Mouse (Mus musculus): ENCODE data around the gene Zbtb24. TPM values are rescaled to one million over a fixed set of nuclear protein-coding genes. Genes with fewer than 3 reads are reported as not detected.

Zbtb24 gene
- polyA plus RNA-seq, 1 experiment from 2014 or later, result 9.4 TPM

GRCm38 (mm10) chr10:41476171-41477017, 26.2 kb downstream of the Zbtb24 start, which contains the start of gene Mical1:
Mical1 (plus strand) TSS chr10:41476314.
- H3K36me3 ChIP-seq (ENCODE audit: inconsistent target), result peaks cover 21% of the 10 kb centered on the region; the same call in 1 of the 2 replicates
- WGBS (ENCODE audit: missing documents), result 4% methylated on average over 35 of the region's 35 CpGs
- H3K4me3 ChIP-seq (ENCODE audit: inconsistent target), result peak within 1 kb of the TSS; percentile 78
- H3K79me2 ChIP-seq (ENCODE audit: inconsistent target), result peaks cover 17% of the 10 kb centered on the region; the same call in 1 of the 2 replicates
- H3K27ac ChIP-seq, result peak within 1 kb of the TSS; percentile 80

- Histone ChIP-seq H3K36me3 (ENCODE audit: inconsistent target) (peaks cover 26% of the 10 kb centered on the region; the same call in 1 of the 2 replicates), H3K4me3 (ENCODE audit: inconsistent target) (peak overlapping the region; percentile 78), H3K27ac (peak overlapping the region; percentile 80), H3K79me2 (ENCODE audit: inconsistent target) (peaks cover 17% of the 10 kb centered on the region; the same call in 1 of the 2 replicates)
- 0% methylated on average over 9 of the region's 9 CpGs for WGBS (ENCODE audit: missing documents)
Observed at GRCm38 (mm10) chr10:41477018-41477277, 26.8 kb downstream of the Zbtb24 start.

DNA sequence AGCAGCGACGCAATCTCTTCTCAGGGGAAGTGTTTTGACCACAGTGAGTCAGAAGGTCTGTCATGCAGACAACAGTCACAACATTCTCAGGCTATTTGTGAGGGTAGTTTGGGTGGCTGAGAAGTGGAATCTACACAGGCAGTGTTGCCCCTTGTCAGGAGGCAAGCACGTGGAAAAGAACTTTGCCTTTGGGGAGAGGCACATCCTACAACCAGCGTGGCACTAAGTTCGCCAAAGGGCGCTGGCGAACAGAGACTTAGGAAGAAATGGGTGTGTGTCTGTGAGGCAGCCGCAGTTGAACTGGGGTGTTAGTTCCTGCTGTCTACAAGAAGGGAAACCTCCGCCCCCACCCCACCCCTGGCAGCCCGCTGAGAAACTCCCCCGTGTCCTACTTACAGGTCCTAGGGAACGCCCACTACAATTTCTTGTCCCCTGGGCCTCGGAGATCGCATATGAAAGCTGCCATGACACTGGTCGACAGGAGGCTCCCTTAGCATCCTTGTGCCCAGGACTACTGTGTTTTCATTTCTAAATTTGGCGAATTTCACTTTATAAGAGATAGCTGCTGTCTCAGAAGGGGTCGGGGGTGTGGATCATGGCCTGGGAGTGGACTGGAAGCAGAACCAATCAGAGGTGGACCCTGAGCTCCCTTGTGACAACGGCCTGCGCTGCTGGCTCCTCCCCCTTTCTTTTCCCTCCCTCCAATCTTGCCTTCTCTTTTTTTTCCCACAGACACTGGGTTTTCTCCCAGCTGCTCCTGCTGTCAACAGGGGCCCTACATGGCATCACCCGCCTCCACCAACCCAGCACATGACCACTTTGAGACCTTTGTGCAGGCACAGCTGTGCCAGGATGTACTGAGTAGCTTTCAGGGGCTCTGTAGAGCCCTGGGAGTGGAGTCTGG, 27.3 kb downstream of the Zbtb24 start:
- H3K79me2 ChIP-seq (ENCODE audit: inconsistent target), result peaks cover 17% of the 10 kb centered on the region; the same call in 1 of the 2 replicates
- peak overlapping the region; percentile 80 for H3K27ac ChIP-seq
- peaks cover 31% of the 10 kb centered on the region; the same call in 1 of the 2 replicates for H3K36me3 ChIP-seq (ENCODE audit: inconsistent target)
- peak overlapping the region; percentile 78 for H3K4me3 ChIP-seq (ENCODE audit: inconsistent target)
- WGBS (ENCODE audit: missing documents), result 4% methylated on average over 20 of the region's 20 CpGs

DNA sequence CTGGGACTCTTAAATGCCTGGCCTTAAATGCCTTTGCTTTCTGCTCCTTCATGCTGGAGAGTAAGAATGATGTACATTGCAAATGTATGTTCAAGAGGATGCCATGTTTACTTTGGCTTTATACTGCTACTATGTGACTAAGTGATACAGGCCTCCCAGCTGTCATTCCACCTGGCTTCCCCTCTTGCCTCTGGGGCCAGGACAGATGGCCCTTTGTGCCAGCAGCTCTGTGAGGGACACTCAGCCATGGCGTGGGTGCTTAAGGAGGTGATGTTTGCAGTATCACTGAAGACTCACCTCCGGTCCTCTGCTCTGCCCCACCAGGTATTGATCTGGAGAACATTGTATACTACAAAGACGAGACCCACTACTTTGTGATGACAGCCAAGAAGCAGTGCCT, 29.8 kb downstream of the Zbtb24 start:
- Histone ChIP-seq H3K36me3 (ENCODE audit: inconsistent target) (peaks cover 53% of the 10 kb centered on the region; the same call in 1 of the 2 replicates), H3K79me2 (ENCODE audit: inconsistent target) (peaks cover 17% of the 10 kb centered on the region; the same call in 1 of the 2 replicates), H3K4me3 (ENCODE audit: inconsistent target) (no peak overlapping the region), H3K27ac (no peak overlapping the region)
- WGBS (ENCODE audit: missing documents), result 100% methylated on average over 3 of the region's 3 CpGs

- H3K27ac ChIP-seq, result no peak overlapping the region
- peaks cover 17% of the 10 kb centered on the region; the same call in 1 of the 2 replicates for H3K79me2 ChIP-seq (ENCODE audit: inconsistent target)
- 96% methylated on average over 28 of the region's 33 CpGs for WGBS (ENCODE audit: missing documents)
- no peak overlapping the region for H3K4me3 ChIP-seq (ENCODE audit: inconsistent target)
- peaks cover 65% of the 10 kb centered on the region for H3K36me3 ChIP-seq (ENCODE audit: inconsistent target)
Observed at GRCm38 (mm10) chr10:41480938-41481880, 31.0 kb downstream of the Zbtb24 start.

- H3K4me3 ChIP-seq (ENCODE audit: inconsistent target), result no peak overlapping the region
- 92% methylated on average over 6 of the region's 7 CpGs for WGBS (ENCODE audit: missing documents)
Observed at GRCm38 (mm10) chr10:41482446-41482845, 32.3 kb downstream of the Zbtb24 start.

DNA sequence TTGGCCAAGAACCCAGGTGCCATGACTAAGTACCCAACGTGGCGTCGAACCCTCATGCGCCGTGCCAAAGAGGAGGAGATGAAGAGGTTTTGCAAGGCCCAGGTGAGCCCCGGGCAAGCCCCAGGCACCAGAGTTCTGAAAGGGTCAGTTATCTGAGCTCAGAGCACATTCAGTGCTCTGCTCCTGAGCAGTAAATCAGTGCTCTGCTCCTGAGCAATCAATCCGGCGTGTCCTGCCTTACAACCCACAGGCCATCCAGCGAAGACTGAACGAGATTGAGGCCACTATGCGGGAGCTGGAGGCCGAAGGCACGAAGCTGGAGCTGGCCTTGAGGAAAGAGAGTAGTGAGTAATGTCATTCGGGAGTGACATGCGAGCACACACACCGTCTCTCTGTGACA, 35.6 kb downstream of the Zbtb24 start:
- no peak overlapping the region for H3K27ac ChIP-seq
- peaks cover 69% of the 10 kb centered on the region for H3K36me3 ChIP-seq (ENCODE audit: inconsistent target)
- no peaks in the 10 kb centered on the region for H3K79me2 ChIP-seq (ENCODE audit: inconsistent target)
- 96% methylated on average over 16 of the region's 16 CpGs for WGBS (ENCODE audit: missing documents)
- H3K4me3 ChIP-seq (ENCODE audit: inconsistent target), result no peak overlapping the region

More at GRCm38 (mm10) chr10:41482446-41482845, 32.3 kb downstream of the Zbtb24 start:
- Histone ChIP-seq H3K36me3 (ENCODE audit: inconsistent target) (peaks cover 78% of the 10 kb centered on the region), H3K79me2 (ENCODE audit: inconsistent target) (peaks cover 17% of the 10 kb centered on the region; the same call in 1 of the 2 replicates), H3K27ac (no peak overlapping the region)

- no peak overlapping the region for H3K4me3 ChIP-seq (ENCODE audit: inconsistent target)
- WGBS (ENCODE audit: missing documents), result 90% methylated on average over 14 of the region's 14 CpGs
- H3K36me3 ChIP-seq (ENCODE audit: inconsistent target), result peaks cover 60% of the 10 kb centered on the region
- H3K27ac ChIP-seq, result no peak overlapping the region
- no peaks in the 10 kb centered on the region for H3K79me2 ChIP-seq (ENCODE audit: inconsistent target)
Observed at GRCm38 (mm10) chr10:41486506-41487170, 36.5 kb downstream of the Zbtb24 start.

- H3K79me2 ChIP-seq (ENCODE audit: inconsistent target), result no peaks in the 10 kb centered on the region
- H3K4me3 ChIP-seq (ENCODE audit: inconsistent target), result no peak overlapping the region
- WGBS (ENCODE audit: missing documents), result 17% methylated on average over 7 of the region's 7 CpGs
- H3K36me3 ChIP-seq (ENCODE audit: inconsistent target), result peaks cover 41% of the 10 kb centered on the region
- no peak overlapping the region for H3K27ac ChIP-seq
Observed at GRCm38 (mm10) chr10:41488877-41489276, 38.7 kb downstream of the Zbtb24 start.

DNA sequence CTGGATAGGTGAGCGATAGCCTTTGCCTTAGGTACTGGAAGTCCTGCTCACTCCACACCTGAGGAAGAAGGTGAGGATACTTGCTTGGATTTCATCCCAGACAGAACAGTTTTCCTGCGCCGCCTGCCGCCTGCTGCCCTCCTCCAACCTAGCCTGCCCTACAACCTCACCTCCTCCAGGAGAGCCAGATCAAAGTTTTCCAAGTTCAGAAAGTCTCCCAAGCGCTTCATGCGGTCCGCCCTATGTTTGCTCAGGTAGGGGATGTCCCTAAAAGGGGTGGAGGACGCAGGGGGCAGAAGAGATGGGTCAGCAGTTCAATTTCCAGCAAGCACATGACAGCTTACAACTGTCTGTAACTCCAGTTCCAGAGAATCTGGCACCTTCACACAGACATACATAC, 39.1 kb downstream of the Zbtb24 start:
- Histone ChIP-seq H3K4me3 (ENCODE audit: inconsistent target) (peak overlapping the region; percentile 52), H3K27ac (no peak overlapping the region), H3K79me2 (ENCODE audit: inconsistent target) (no peaks in the 10 kb centered on the region), H3K36me3 (ENCODE audit: inconsistent target) (peaks cover 37% of the 10 kb centered on the region)
- 64% methylated on average over 8 of the region's 8 CpGs for WGBS (ENCODE audit: missing documents)

GRCm38 (mm10) chr10:41489708-41490517, 39.7 kb downstream of the Zbtb24 start, which contains the start of the genes Smpd2 and Ppil6:
Smpd2 (minus strand) TSS chr10:41490369.
Ppil6 (plus strand) TSS chr10:41490439.
- no peaks in the 10 kb centered on the region for H3K79me2 ChIP-seq (ENCODE audit: inconsistent target)
- 1% methylated on average over 48 of the region's 50 CpGs for WGBS (ENCODE audit: missing documents)
- 0 out of 2 replicates have a peak within 1 kb of the TSS, but pooled peaks have one; percentile 21 for H3K27ac ChIP-seq

GRCm38 (mm10) chr10:41490518-41490873, 40.3 kb downstream of the Zbtb24 start:
- WGBS (ENCODE audit: missing documents), result 1% methylated on average over 29 of the region's 29 CpGs
- H3K27ac ChIP-seq, result no peak overlapping the region
- peaks cover 25% of the 10 kb centered on the region for H3K36me3 ChIP-seq (ENCODE audit: inconsistent target)
- peak overlapping the region; percentile 52 for H3K4me3 ChIP-seq (ENCODE audit: inconsistent target)
- H3K79me2 ChIP-seq (ENCODE audit: inconsistent target), result no peaks in the 10 kb centered on the region

More at GRCm38 (mm10) chr10:41489708-41490517, 39.7 kb downstream of the Zbtb24 start, which contains the start of the genes Smpd2 and Ppil6:
- Histone ChIP-seq H3K36me3 (ENCODE audit: inconsistent target) (peaks cover 31% of the 10 kb centered on the region), H3K4me3 (ENCODE audit: inconsistent target) (peak within 1 kb of the TSS; percentile 52)

All from macrophage (primary cell).